Mouse (Mus musculus) monocyte, adult 59 days (primary cell): ENCODE results near the gene Grwd1. TPM values are rescaled to one million over a fixed set of nuclear protein-coding genes. Genes with fewer than 3 reads are reported as not detected.

Experiments used
- total RNA-seq, 2 experiments: library from RNA; stranded (reverse); gene quantifications; one replicate each; pipeline ENCODE4 v1.2.4; 2023

Grwd1 gene
- total RNA-seq, result 1 to 10 TPM; 9.1 to 9.8 TPM

GRCm38 (mm10) chr7:45830427-45831127, at the start of gene Grwd1:
Gene Grwd1 (minus strand): TSS chr7:45830944.

GRCm38 (mm10) chr7:45878278-45878677, 47.5 kb upstream of the Grwd1 start, which contains the start of gene Grin2d:
Gene Grin2d (minus strand): TSS chr7:45878378.

DNA sequence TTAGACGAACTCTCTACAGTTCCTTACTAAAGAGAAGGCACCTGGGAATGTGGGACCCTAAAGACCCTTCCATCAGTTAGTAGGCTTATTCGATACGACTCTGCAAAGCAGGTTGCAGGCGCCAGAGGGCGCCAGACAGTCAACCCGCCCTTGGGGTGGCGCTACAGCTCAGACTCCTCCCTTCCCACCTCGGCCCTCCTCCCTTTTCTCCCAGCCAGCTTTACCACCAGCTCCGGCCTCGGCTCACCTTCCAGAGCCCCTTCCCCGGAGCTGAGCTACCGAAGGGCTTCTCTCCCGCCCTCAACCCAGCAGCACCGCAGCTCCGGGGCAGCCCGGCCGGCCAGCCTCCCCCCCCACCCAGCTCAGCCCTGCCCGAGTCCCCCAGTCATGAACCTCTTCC, 41.9 kb upstream of the Grwd1 start, which contains the start of gene Kdelr1:
Gene Kdelr1 (plus strand): TSS at position 149 of the 400 bp plus-strand sequence.

DNA sequence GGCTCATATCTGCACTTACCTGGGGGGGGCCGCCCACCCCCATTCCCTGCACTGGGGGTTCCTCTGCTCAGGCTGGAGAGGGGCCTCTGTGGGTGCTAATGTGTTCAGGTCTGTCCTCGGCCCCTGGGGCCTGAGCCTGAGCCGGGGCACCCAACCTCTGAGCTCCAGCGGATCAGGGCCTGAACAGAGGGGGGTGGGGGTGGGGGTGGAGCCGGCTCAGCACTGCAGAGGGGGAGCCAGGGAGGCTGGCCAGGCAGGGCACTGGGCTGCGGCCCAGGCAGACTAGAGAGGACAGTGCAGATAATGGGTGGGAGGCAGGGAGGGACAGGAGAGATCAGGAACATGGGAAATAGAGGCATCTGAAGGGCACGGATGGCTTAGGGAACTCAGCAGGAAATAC, 6.1 kb downstream of the Grwd1 start, which contains the start of gene Kcnj14:
Gene Kcnj14 (minus strand): TSS at position 185 of the 400 bp plus-strand sequence.

DNA sequence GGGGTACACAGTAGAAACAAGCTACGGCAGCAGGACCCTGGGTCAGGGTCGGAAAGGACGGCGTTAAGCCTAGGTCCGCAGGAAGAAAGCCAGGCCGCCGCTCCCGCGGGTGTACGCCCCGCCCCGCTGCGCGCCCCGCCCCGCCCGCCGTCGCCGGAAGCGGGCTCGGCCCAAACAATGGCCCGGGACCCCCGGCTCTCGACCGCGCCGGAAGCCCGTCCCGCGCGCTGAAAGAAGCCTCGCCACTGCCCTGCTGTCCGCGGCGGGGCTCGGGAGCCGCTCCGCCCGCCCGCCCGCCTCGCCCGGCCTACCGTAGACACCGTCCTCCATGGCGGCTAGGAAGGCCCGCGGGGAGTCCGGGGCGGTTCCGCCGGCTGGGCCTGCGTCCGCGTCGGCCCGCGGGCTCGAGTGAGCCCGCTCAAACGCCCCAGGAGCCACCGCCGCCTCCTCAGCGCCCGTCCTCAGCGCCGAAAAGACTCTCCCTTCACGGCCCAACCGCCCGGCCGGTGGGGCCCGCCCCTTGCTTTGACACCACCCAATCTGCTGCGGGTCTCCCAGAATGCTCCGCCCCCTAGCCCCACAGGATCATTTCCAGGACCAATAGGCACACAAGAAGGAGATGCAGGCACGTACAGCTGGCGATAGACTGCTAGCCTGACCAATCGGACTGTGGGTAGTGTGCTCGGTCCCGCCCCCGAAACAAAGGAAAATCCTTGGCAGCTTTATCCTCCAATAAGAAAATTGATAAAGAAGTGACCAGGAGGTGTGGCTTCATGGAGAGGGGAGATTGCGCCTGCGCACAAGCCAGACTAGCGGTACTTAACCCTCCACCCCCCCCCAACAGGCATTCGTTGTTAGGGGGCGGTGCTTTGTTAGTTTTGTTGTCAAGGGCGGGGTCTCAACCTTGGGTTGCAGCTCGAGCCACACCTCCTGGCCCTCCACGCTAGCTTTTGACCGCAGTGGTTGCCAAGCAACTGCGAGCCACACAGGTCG, 16.7 kb downstream of the Grwd1 start, which contains the start of gene Cyth2:
Gene Cyth2 (minus strand): TSS at position 795 of the 993 bp plus-strand sequence.

GRCm38 (mm10) chr7:45784524-45785372, 46.0 kb downstream of the Grwd1 start, which contains the start of gene Sult2b1:
Gene Sult2b1 (minus strand): TSS chr7:45784669.

GRCm38 (mm10) chr7:45783511-45784091, 47.1 kb downstream of the Grwd1 start, which contains the start of gene Lmtk3:
Gene Lmtk3 (plus strand): TSS chr7:45783738.

Other genes starting within 250 kb of the Grwd1 start
- not detected for gene Fgf21, start 215.5 kb downstream of the Grwd1 start, total RNA-seq
- not detected for gene Fut1, start 213.7 kb downstream of the Grwd1 start, total RNA-seq
- gene Izumo1, start 209.1 kb downstream of the Grwd1 start, total RNA-seq, result under 1 TPM in 1 of 2 experiments, not detected in 1; 0.36 TPM
- gene Rasip1, start 203.5 kb downstream of the Grwd1 start, total RNA-seq, result under 1 TPM; 0.45 to 0.49 TPM
- not detected for gene Mamstr, start 191.0 kb downstream of the Grwd1 start, total RNA-seq
- not detected for gene Fut2, start 164.6 kb downstream of the Grwd1 start, total RNA-seq
- not detected for gene Ntn5, start 146.9 kb downstream of the Grwd1 start, total RNA-seq
- gene Sec1, start 136.5 kb downstream of the Grwd1 start, total RNA-seq, result not detected
- not detected for gene Car11, start 131.1 kb downstream of the Grwd1 start, total RNA-seq
- gene Dbp, start 125.9 kb downstream of the Grwd1 start, total RNA-seq, result 10 to 100 TPM in 1 of 2 experiments, 1 to 10 TPM in 1; 8.5 to 11.4 TPM
- 1,000 to 10,000 TPM; 1,433 to 1,476 TPM for gene Rpl18, start 115.5 kb downstream of the Grwd1 start, total RNA-seq
- 10 to 100 TPM; 48.8 to 50.4 TPM for gene Sphk2, start 112.9 kb downstream of the Grwd1 start, total RNA-seq
- under 1 TPM; 0.58 to 0.67 TPM for gene Fam83e, start 109.7 kb downstream of the Grwd1 start, total RNA-seq
- not detected for gene Spaca4, start 105.1 kb downstream of the Grwd1 start, total RNA-seq
- gene Lmtk3, start 47.2 kb downstream of the Grwd1 start, total RNA-seq, result not detected
- under 1 TPM in 1 of 2 experiments, not detected in 1; 0.46 TPM for gene Sult2b1, start 46.3 kb downstream of the Grwd1 start, total RNA-seq
- gene Cyth2, start 16.4 kb downstream of the Grwd1 start, total RNA-seq, result 100 to 1,000 TPM; 104 to 114 TPM
- under 1 TPM; 0.58 to 0.88 TPM for gene Kcnj14, start 6.2 kb downstream of the Grwd1 start, total RNA-seq
- gene Kdelr1, start 41.8 kb upstream of the Grwd1 start, total RNA-seq, result 100 to 1,000 TPM in 1 of 2 experiments, 10 to 100 TPM in 1; 89.1 to 104 TPM
- gene Grin2d, start 47.4 kb upstream of the Grwd1 start, total RNA-seq, result under 1 TPM; 0.30 to 0.42 TPM
- not detected for gene Syngr4, start 65.8 kb upstream of the Grwd1 start, total RNA-seq
- gene Tmem143, start 66.0 kb upstream of the Grwd1 start, total RNA-seq, result 1 to 10 TPM; 7.7 to 9.3 TPM
- 100 to 1,000 TPM; 594 to 671 TPM for gene Emp3, start 90.5 kb upstream of the Grwd1 start, total RNA-seq
- 1 to 10 TPM; 3.0 to 3.4 TPM for gene Ccdc114, start 93.1 kb upstream of the Grwd1 start, total RNA-seq
- not detected for gene Abcc6, start 199.4 kb upstream of the Grwd1 start, total RNA-seq
- 10 to 100 TPM; 22.6 to 24.9 TPM for gene Nomo1, start 202.8 kb upstream of the Grwd1 start, total RNA-seq